Mouse (Mus musculus) brain, embryonic 14.5 days (tissue): ENCODE data around the gene Itga1.

Source experiments
- CTCF ChIP-seq: fragments of 200-500 bp; IDR thresholded peaks from 2 replicates; pipeline ENCODE4 v1.5.1; 2012; ENCODE audit warnings: inconsistent platforms, mild to moderate bottlenecking, moderate library complexity, borderline replicate concordance; ENCODE audit not compliant: insufficient read depth, insufficient read length; ENCODE audit errors: extremely low read depth
- POLR2A ChIP-seq: fragments of 200-500 bp; IDR thresholded peaks from 2 replicates; pipeline ENCODE4 v1.6.1; 2012; ENCODE audit warnings: mild to moderate bottlenecking, inconsistent platforms, borderline replicate concordance; ENCODE audit not compliant: poor library complexity, insufficient read depth, insufficient read length, severe bottlenecking; ENCODE audit errors: extremely low read depth

DNA sequence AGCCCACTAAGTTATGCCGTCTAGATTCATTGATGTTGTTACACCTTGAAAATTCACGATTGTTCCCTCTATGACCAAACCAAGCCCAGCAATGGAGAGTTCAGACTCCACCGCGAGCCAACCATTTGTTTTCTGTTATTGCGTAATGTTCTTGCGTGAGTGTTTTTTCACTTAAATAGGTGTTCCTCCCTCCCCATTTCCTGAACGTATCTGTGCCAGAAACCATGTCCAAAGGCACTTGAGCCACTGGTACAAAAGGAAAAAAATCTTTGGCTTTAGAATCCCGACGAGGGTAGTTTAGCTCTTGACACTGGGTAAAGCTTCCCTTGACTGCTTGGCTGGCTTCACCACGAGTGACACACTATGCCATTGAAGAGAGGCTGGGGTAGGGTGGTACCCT is 4.4 kb upstream of the Itga1 start:
- TF ChIP-seq CTCF (no peak), POLR2A (no peak)
